Mouse (Mus musculus) urinary bladder, postnatal 14 days (tissue): ENCODE data around the gene Tmem100.

ENCODE experiments used
- DNase-seq: peaks from one replicate; pipeline ENCODE4 v3.0.0; 2021; ENCODE audit warnings: low spot score

The Tmem100 gene

DNA sequence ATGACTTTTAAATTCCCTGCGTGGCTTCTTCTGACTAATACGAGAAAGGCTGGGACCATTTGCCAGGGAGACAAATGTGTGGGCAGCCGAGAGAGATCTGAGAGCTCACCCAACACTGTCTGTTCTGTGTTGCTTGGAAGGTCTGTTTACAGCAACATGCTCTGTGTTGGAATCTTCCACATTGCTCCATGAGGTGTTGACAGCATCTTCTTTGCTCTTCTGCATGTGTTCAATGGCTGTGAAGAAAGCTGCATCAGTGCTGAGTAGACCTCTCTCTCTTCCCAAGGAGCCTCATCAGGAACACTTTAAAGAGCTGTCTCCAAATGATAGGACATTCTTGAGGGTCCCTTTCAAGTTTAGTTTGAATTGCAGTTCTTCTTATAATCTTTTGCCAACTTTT is 32.5 kb downstream of the Tmem100 start:
- no peak for DNase-seq

DNA sequence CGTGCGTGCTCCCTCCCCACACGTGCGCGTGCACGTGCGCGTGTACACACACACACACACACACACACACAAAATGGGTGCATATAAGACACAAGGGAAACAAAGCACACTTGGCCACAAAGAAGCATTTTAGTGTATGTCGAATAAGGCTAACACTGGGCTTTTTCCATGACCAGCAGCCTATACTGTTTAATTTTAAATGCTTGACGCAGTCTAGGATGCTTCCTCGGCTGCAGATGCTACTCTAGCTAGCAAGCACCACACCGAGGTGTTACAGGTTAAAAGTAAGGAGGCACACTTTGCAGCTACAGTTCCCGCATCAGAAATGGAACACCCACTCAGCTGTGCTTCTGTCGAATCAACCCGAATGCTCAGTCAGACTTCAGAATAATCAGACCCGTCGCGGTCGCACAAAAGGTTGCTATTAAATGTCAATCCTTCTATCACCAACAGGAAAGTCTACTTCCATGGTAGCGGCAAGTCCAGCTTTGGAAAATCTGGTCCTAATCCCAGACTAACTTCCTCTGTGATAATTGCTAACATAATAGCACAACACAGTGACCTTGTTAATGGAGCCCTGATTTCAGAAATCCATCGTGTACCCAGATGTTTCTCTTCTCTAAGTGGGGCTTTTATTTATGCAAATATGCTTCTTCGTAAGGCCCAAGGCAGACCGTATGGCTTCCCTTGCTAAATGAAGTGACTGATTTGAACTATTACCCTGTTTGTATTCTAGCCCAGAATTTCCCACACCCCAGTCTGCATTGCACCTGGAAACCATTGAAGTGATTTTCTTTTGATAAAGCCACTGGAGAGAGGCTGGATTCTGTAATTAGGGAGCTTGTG is 36.5 kb downstream of the Tmem100 start:
- DNase-seq, result no peak

DNA sequence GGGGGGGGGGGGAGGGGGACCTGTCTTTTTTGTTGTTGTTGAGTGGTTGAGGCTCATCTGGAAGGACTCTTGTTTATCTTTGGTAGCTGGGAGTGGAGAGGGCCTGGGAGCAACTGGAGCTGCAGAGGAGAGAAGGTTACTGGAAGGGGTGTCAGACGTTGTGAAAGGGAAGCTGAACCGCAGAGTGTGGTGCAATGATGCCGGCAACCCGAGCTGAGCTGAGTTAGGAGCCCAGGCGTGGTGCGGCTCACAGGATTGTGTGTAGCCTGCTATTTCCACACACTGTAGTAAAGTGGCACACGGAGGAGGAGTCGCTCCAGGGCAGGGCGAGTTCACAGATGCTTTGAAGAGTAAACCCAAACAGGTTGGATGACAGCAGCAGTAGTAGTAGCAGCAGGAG is 41.6 kb downstream of the Tmem100 start:
- peak; percentile 14 for DNase-seq

DNA sequence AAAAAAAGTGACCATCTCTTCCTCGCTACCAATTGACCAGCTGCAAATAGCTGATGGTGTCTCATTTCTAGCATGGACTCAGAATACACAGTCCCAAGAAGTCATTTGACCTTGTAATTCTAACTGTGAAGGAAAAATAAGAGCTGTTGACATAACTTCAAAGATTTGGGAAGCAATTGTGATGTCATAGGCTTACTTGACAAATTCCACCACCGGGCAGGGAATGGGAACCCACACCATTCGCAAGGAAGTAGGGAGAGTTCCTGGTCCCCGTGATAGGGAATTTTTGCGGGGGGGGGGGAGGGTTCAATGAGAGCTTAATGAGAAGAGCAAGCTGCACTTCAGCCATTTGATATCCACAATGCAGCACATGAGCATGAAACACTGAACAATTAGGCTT is 43.1 kb downstream of the Tmem100 start:
- DNase-seq, result no peak

DNA sequence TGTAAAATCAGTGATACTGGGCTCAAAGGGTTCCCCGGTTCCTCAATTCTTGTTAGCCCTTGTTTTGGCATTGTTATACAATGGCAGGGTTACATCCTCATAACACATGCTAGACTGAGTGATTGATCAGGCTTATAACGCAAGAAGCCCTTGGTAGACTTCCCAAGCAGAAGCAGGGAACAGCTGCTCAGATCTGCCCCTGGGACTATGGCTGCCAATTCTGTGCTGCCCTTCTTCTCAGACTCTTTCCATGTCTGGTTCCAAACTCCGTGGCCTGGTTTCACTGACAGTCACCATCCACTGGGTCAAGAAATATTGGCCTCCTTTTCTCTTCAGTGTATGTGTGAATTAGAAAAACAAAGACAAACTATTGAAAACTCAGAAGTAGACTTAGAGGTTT is 46.5 kb downstream of the Tmem100 start:
- no peak for DNase-seq

DNA sequence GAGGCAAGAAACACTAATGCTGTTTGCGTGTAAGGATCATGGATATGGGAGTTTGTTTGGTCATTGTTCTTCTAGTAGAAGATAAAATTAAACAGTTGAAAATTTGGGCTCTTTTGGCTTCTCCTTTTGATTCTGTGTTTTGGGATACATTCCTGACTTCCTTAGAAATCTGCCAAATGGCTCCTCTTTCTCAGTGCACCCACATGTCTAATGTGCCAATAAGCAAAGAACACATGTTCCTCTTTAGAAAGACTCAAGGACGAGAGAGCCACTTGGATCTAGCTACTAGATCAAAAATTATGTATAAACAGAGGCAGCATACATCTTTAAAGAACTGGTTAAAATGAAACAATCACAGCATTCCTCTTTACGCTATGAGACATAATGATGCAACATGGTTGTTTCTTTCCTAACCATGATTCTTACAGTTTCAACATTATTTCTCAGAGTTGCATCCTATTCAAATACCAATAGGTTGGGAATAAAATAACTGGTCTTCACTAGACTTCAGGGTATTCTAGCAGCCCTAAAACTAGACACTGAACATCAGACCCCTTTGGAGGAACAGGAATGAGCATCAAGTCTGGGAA is 50.6 kb downstream of the Tmem100 start:
- DNase-seq, result no peak

DNA sequence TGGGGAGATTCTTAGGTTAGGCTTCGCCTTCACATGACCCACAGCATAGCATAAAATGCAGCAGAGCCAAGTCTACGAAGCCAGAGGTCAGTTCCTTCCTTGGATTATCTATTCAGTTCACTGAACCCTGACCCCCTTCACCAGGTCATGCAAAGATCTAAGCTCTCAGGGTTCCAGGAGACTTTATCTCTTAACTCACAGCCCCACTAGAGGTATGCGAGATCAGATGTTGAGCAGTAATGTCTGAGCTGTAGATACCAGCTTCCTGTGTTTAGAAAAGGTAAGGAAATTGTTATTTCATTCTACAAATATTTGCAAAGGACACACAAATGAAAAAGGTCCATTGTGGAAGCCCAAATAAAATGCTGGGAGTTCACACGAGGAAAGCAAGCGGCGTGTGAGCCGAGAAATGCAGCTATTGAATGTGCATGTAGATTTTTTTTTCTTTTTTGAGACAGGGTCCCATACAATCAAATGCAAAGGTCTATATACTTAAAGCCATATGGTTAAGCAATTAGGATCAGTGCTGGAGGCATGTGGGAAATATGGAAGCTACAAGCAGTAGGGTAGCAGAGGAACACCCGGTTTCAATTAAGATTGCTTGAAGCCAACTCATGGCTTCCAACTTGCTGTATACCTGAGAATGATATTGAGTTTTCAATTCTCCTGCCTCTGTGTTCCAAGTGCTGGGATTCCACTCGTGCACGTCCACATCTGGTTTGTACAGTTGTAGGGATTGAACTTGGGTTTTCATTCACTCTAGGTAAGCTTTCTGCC is 51.9 kb downstream of the Tmem100 start:
- DNase-seq, result no peak

DNA sequence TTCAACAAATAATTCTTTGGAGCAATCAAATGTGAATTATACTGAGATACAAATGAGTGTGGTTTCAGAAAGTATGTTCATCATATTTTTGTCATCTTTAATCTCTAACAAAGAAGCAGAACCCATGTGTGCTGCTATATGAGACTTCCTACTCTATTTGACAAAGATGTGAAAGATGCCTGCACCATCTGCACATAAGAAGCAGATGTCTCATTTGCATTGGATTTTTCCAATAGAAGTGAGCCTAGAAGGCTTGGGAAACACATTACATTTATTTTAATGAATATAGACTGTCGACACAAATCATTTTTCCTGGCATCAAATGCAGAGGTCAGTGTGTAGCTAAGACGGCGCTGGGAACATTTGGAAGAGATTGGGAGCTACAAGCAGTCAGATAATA is 52.9 kb downstream of the Tmem100 start:
- DNase-seq, result no peak

DNA sequence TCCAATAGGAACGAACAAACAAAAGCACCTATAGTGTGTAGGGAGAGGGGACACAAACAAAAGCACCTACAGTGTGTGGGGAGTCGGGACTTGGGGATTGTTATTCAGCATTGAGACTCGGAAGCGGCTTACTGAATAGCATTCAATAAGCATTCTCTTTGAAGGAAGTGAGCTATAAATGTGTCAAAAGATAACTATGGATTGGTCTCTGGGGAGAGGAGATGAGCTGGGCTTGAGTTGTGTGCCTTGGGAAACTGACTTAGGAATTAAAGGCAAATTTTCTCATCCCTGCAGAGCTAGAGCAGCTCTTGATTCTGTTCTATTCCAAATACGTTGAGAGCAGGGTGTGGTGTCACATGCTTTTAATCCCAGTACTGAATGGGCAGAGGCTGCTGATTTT is 54.0 kb downstream of the Tmem100 start:
- no peak for DNase-seq
